Mouse (Mus musculus): ENCODE measurements around the gene Nrp2.

Nrp2 gene

DNA sequence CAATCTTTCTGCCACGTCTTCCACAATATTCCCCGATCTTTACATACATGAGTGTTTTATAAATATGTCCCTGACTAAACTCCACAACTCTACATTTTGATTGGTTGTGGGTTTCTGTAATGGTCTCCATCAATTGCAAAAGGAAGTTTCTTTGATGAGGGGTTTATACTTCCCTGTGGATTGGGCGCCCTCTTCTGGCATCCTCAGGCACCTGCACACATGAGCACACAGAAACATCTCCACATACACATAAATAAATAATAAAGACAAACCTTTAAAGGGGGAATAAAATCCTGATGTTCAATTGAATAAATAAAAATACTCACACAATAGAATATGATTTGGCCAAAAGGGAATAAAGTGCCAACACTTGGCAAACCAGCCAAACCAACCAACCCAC lies 117.1 kb downstream of the Nrp2 start:
- CTCF ChIA-PET, result no interaction called here

DNA sequence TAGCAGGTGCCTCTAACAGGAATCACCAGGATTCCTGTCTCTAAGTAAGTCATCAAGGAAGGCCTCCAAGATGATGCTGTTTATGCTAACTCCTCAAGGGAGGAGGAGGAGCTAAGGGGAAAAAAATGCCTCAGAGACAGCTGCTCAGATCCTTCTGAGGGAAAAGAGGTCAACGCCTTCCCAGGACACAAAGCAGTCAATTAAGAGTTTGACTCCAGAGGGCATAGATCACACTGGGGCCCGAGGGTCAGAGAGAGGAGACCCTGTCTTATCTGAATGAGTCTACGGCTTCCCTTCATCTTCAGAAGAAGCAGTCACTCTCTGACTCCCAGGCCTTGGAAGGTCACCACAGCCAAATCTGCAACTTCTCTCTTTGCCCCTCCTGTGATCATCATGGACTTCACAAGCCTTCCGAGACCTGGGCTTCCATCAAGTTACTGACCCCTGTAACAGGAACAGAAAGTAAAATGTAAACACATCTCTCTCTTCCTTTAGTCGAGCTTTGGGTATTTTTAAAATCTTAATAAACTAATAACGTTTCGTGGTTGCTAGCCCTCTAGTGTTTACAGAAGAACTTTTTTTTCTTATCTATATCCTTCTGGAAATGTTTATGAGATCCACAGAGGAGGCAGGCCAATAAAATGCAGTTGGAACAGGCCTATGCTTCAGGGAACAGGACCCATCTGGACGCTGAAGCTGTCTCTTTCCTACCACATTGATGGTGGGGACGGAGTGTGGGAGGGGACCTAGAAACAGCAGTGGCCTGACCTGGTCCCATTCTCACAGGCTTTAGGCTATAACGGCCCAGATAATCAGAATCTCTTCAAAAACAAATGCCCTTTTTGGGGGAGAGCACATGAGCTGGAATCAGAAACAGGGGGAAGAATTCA lies 118.7 kb downstream of the Nrp2 start:
- CTCF ChIA-PET, result no interaction called here

DNA sequence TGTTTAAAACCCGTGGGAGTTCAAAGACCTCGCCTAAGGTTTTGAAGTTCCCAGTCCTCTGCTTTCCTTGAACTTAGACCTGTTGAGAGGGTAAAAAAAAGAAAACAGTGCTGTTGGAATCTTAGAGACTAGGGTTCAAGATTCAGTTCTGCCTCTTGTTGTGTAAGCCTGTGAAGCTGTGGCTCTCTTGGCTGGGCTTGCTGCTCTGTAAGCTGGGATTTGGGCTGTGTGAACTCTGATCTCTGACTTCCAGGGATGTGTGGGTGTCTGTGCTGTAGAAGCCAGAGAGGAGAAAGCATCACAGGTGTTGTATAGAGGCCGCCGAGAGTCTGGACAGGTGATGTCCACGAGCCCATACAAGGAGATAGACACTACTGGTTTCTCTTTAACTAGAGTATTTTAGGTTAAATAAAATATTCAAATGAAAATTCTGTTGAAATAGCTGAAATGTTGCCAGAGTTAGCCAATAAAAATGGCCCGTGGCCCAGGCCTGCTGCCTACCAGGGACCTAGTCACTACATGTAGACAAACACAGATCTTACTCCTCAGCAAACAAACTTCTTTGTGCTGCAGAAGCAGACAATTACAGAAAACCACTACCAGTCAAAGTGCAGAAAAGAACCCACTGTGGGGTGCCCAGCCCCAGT lies 120.6 kb downstream of the Nrp2 start:
- CTCF ChIA-PET, result no interaction called here

DNA sequence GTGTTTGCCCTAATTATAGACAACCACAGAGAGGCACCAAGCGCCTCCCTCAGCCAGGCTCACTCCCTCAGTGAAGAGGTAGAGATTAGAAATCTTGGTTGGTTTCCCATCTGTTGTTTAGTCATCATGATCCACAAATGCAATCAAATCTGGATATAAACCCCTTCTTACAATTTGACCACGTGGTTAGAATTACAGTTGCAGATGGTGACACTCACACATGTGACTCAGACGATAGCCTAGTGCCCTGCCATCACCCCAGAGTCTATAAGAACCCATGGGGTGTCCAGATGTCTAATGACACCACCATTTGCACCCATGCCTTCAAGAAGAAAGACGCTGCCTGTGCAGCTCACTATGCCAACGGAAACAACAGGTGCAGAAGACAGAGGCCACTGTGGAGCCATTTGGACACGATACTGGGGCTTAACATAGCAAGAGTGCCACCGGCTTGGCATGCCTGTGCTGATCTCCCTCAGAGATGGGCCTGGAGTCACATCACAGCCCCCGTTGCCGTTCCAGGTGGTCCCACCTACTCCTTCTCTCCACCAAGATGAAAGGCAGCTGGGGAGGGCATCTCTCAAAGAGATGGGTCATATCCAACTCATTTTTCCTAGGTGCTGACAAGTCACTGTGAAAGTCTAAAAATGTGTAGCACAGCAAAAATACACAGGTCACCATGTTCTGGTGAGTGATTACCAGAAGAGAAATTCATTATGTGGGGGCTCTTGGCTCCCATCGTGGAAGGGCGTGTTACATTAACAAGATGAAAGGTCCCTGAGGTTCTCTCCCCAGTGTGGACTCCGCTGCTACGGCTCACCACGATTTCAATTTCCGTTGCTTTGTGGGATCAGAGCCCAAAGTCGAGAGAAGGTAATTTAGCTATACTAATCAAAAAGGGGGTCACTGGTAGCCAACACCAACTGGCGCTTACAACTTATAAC lies 123.0 kb downstream of the Nrp2 start:
- CTCF ChIA-PET, result no interaction called here

DNA sequence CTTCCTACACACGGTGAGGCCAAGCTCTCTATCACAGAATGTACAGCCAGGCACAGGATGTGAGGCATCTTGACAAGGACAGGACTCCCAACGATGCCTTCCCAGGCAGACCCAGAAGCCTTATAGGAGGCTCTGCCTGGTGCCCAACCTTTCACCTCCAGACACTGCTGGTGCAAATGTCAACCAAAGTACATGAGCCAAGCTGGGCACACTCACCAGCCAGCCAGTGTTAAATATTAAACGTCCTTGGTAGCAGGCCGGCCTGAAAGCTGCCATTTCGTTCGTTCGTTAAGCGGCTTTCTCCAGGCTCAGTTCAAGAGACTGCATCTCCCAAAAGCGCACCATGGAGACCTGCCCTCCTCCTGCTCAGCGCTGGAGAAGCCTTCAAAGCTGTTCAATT lies 124.2 kb downstream of the Nrp2 start:
- CTCF ChIA-PET, result no interaction called here

DNA sequence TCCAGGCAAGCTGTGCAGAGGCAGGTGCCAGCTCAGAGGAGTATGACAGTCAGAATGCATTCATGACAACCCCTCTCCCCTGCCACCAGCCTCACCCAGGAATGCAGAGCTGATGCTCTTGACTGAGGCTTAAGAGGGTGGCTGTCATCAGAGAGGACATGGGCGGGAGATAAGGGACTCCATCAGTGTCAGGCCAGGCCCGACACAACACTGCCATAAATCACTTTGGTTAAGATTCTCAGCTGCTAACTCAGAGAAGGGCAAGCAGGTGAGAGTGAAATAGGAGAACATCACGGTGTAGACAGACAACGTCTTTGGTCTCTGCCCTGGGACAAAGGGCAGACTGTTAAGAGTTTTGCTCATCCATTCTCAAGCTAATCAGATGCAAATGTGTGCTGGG lies 125.1 kb downstream of the Nrp2 start:
- CTCF ChIA-PET, result no interaction called here

DNA sequence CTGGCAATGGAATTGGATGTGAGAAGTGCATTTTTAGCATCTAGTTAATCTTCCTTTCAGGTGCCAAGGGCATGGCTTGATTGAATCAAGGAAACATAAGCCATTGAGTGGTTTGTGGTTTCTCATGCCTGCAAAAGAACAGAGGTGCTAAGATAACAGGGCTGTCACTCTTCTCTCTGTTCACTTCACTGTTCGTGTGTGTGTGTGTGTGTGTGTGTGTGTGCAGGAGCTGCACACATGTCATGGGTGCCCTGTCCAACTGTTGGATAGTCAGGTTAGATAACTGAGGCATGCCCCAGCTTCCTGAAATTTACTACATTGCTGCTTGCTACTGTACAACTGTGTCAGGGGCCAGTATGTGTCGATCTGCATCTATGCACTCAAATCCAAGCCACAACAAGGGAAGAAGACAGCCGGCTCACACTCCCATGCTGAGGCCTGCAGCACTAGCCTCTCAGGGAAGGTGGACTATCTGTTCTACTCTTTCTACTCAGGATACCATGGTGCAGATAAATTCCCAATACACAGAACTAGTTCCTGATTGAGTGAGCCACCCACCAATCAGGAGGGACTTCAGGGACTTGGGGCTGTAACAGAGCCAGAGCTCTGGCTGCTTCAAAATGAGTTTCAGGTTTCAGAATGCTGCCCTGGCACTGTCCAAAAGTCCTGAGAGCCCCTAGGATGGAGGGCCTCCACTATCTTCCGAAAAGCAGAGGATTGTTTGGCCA lies 126.8 kb downstream of the Nrp2 start:
- CTCF ChIA-PET, result no interaction called here

DNA sequence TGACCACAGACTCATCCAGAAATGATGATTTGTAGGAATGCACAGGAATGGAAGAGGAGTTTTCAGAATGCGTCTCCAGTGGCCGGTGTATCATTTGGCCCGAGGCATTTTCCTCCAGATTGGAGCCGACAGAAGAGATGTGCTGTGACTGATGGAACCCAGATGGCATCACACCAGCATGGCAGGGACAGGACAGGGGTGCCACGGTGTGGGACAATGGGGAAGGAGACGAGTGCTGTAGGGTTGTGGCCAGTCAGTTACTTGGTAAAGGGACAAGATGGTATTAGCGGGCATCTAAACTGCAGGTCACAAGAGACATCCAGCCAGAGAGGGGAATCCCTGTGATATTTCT lies 127.3 kb downstream of the Nrp2 start:
- CTCF ChIA-PET, result no interaction called here

DNA sequence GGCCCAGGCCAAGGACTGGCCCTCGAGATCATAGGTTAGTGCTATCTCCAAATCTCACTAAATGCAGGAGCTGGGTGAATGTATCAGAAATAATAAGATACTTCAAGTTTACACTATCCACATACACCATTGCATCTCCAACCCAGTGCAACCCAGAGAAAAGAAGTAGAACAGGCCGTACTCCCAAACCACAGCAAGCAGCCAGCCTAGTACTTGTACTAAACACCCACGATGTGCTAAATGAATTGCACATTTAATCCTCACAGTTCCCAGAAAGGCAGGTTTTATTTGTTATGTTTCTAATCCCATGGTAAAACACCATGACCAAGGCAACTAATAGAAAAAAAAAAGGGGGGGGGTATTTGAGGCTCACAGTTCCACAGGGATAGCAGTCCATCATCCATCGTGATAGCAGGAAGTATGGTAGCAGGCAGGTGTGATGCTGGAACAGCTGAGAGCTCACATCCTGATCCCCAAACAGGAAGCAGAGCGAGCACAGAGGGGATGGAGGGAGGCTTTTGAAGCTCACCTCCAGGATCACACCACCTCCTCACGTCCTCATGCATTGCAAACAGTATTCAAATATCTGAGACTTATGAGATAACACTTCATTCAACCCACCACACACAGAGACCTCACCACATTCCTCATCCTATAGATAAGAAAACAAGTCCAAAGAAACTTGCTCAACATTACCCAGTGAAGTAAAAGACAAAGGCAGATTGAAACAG lies 128.8 kb downstream of the Nrp2 start:
- CTCF ChIA-PET, result no interaction called here

DNA sequence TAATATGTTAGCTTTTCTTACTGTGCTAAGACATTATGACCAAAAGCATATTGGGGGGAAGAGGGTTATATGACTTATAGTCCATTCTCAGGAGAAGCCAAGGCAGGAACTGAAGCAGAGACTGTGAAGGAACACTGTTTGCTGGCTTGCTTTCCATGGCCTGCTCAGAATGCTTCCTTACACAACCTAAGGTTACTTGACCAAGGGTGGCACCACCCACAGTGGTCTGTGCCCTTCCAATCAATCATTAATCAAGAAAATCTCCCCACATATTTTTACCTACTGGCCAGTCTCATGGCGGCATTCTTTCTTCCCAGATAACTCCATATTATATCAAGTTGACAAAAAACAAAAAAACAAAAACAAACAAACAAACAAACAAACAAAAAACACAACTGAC lies 130.3 kb downstream of the Nrp2 start:
- CTCF ChIA-PET, result no interaction called here

DNA sequence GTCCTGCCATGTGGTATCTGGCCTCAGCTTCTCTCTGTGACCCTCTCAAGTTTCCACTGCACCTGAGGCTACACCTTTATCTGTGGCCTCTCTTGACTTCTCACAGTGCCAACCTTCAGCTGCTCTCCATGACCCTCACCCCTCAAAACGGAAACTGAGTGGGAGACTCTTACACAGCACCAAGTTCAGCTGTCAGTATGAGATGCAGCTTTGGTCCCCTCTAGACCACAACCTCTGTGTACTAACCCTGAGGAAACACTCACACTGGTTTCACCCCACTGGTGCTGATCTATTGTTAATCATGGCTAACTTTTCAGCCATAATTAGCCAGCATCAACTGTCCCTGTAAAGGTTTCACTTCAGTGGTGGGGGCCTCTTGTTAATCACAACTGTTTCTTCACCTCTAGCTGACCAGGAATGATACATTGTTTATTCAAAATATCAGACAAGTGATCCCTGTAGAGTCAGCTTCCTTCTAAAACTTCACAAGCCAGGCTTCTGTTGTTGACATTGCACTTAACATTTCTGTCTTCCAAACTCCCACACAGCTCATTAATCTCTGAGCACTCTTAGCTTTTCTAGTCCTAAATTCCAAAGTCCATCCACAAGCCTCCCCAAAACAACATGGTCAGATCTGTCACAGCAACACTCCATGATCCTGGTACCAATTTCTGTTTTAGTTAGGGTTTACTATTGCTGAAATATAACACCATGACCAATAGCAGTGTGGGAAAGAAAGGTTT lies 131.5 kb downstream of the Nrp2 start:
- CTCF ChIA-PET, result no interaction called here

DNA sequence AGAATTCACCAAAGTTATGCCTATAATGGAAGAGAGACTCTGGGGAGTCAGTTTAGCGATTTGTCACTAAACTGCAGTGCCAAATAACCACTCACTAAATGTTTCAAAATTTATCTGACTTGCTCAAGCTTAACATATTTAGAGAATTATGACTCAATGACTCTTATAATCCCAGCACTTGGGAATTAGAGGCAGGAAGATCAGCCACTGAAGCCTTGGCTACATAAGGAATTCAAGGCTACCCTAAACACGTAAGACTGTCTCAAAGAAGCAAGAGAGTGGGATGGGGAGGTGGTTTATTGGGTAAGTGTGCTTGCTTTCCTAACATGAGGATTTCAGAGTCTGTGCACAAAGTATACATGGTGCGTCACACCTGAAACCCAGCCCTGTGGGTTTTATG lies 135.0 kb downstream of the Nrp2 start:
- CTCF ChIA-PET, result no interaction called here

DNA sequence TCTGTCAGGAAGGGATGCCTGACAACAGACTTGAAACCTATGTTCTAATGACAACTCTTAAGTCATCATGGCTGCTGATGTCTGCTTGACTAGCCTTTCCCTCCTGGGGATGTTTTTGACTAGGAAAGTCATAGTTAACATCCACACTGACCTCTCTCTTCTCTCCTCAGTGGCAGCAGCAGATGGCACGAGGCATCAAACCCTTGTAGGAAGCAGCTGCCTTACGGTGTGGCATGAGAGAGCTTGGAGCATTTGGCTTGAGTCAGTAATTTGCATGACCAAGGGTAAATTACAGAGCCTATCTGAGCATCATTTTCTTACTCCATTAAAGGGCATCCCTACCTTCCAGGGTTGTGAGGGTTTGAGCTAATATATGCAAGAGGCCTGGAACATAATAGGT lies 135.5 kb downstream of the Nrp2 start:
- CTCF ChIA-PET, result no interaction called here

DNA sequence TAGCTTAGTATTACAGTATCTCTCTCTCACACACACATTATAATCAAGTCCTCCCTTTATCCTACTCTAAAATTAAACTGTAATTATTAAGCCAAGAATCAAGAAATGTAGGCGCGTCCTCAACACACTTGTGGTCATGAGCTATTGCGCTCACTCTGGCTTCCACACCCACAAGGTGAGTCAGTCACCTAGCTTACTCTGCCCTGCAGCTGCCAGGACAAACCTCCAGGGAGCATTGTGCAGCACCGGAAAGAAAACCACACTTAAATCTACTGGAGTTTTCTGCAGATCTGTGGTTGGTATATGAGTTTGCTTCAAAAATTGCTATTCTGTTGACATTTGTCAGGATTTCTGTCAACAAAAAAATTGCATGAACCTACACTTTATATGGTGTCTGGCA lies 140.1 kb downstream of the Nrp2 start:
- CTCF ChIA-PET, result no interaction called here

DNA sequence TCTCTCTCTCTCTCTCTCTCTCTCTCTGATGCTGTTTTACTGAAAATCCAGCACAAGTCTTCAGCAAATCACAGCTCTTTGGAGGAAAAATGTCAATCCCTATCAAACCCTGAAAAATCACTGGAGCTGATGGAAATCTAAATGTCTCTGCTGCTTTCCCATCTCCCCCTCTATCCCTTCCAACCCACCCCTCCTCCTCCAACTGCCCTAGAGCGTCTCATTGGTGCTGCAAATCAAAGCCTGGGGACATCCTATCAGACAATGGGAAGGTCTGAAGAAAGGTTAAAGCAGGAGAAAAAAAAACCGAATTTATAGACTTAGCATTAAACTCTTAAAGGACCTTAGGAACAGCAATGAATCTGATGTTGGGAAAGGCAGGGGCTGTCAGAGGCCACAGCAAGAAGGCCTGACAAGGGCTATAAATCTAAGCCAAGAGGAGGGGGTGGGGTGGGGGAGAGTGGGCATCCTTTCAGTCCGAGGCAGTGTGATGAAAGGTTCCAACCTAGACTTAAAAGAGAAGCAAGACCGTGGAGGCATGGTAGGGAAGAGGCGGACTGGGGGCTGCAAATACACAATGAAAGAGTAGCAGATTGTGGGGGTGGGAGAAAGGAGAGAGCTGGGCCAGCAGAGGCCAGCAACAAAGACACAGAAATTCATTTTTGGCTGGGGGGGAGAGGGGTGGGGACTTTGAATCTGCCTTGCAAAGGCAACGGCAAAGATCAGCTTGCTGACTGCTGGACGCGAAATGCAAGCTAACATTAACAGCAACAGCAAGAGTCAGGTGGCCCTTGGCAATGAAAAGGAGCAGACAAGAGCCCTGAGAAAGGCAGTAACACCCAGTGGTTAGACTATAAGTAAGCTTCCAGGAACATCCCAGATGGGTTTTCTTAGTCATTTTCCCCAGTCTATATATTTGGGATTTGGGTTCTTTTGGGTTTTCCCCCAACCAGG lies 148.2 kb downstream of the Nrp2 start:
- CTCF ChIA-PET, result no interaction called here

DNA sequence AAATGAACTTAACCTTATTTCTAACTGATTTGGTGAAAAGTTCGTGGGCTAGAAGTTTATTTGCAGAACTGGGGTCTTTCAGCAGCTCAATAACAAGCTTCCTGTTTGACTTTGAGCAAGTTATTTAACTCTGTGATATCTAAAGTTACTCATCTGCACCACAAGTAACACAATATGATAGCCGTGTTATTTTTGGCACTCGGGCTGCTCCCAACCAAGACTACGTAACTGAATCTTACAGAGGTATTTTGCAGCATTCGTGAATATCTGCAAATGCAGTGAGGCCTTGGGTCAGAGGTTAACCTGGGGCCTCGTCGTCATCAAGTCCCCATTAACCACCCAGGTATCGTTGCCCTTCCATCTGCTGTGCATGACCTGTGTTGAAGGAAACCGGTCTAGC lies 150.3 kb downstream of the Nrp2 start:
- CTCF ChIA-PET, result no interaction called here

DNA sequence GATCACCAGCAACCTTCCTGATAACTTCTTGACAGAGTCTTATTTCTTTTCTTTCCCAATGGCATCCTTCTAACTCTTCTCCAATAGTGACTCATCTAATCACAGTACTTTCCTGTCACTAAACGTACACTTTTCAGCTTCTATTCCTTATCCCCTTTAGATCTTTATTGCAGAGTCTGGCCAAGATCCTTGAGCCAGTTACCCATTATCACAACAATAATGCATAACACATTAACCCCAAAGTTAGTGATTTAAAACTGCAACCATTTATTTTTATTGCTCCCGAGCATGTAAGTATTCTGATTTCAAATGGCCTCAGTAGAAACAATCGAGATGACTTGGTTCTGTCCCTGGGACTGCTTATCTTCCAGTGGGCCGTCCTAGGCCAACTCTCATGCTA lies 150.9 kb downstream of the Nrp2 start:
- CTCF ChIA-PET, result no interaction called here

DNA sequence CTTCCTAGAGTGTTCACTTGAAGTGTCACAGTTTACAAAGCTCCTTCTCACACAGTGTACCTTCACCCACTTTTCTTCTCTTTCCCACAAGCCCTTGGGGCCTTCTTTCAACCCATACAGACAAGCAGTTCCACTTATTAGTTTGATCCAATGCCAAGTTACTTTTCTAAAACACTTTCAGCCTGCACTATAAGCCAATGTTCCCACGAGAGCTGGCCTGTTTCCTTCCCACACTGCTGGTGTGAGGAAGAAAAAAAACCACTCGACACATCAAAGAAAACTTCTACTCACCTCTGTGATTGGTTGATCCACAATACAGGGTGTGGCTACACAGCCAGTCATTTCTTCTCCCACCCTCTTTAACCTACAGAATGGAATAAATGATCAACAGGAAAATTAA lies 156.0 kb downstream of the Nrp2 start:
- CTCF ChIA-PET, result no interaction called here

DNA sequence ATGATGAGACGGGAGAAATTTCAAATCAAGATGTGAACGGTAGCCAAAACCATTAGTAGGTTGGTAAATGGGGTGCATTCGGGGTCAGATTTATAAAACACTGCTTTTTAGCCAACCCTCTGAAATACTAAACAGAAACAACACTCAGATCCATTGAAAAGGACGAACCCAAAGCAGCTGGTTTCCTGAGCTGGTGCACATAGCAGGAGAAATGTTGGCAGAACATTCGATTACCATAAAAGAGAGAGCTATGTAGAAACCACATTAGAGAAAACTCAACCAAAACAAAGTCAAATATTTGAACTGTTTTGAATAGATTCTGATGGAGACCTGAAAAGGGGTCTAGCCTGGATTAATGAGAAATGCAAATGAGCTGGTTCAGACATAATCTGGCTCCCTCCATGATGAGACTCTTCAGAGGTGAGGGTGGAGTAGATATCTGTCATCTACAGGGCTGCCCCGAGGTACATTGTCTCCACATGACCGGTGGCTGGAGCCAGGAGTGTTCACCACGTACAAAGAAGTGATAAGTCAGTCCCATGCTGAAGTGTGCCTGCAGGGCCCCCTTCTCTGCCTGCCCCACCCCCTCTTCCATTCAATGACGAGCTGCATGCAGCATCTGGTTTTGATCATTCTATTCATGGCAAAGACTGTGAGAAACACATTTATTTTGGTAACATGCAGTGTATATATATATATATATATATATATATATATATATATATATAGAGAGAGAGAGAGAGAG lies 156.6 kb downstream of the Nrp2 start:
- CTCF ChIA-PET, result no interaction called here
